Mouse (Mus musculus) E14TG2a.4 (cell line): ENCODE data around the gene Atp6v1e1.

Experiments used
- H3K27me3 ChIP-seq: 2 replicates; pipeline ENCODE4 v1.6.1; 2014; ENCODE audit warnings: low read length, control low read depth; ENCODE audit not compliant: insufficient read depth
- H3K36me3 ChIP-seq: 2 replicates; pipeline ENCODE4 v1.6.1; 2014; ENCODE audit warnings: low read length, control low read depth; ENCODE audit not compliant: insufficient read depth
- H3K4me1 ChIP-seq: replicated peaks from 2 replicates; pipeline ENCODE4 v1.6.1; 2014; ENCODE audit warnings: low read depth, low read length, control low read depth
- H3K4me3 ChIP-seq: replicated peaks from 2 replicates; pipeline ENCODE4 v1.5.1; 2014; ENCODE audit warnings: mild to moderate bottlenecking, low read length
- H3K9me3 ChIP-seq: 2 replicates; pipeline ENCODE4 v1.6.1; 2014; ENCODE audit warnings: low read length, control low read depth
- CTCF ChIP-seq: conservative IDR thresholded peaks from 2 replicates; pipeline ENCODE4 v1.5.1; 2014; ENCODE audit warnings: low read length
- NANOG ChIP-seq: IDR thresholded peaks from 2 replicates; pipeline ENCODE4 v1.6.1; 2014; ENCODE audit warnings: borderline replicate concordance, low read length, mixed read lengths
- POU5F1 ChIP-seq: IDR thresholded peaks from 2 replicates; pipeline ENCODE4 v1.6.1; 2014; ENCODE audit warnings: low read length, borderline replicate concordance

The Atp6v1e1 gene

GRCm38 (mm10) chr6:120771366-120771765 is 51.2 kb downstream of the Atp6v1e1 start:
- Histone ChIP-seq H3K4me1 (peaks cover 5% of the 10 kb centered on the region; the same call in 1 of the 2 replicates), H3K36me3 (peaks cover 89% of the 10 kb centered on the region), H3K4me3 (no peak overlapping the region), H3K9me3 (no peaks in the 10 kb centered on the region), H3K27me3 (no peaks in the 10 kb centered on the region)
- TF ChIP-seq NANOG (no peak), CTCF (no peak), POU5F1 (no peak)

- Histone ChIP-seq H3K9me3 (no peaks in the 10 kb centered on the region), H3K4me3 (no peak overlapping the region), H3K27me3 (no peaks in the 10 kb centered on the region), H3K36me3 (peaks cover 89% of the 10 kb centered on the region), H3K4me1 (peaks cover 5% of the 10 kb centered on the region; the same call in 1 of the 2 replicates)
- no peak for TF ChIP-seq CTCF
- no peak for TF ChIP-seq POU5F1
- TF ChIP-seq NANOG = no peak
These were observed 52.6 kb downstream of the Atp6v1e1 start for GRCm38 (mm10) chr6:120769972-120770371.

GRCm38 (mm10) chr6:120761151-120761550 is 61.4 kb downstream of the Atp6v1e1 start:
- Histone ChIP-seq H3K4me1 (no peaks in the 10 kb centered on the region), H3K27me3 (no peaks in the 10 kb centered on the region), H3K9me3 (no peaks in the 10 kb centered on the region), H3K36me3 (peaks cover 97% of the 10 kb centered on the region), H3K4me3 (no peak overlapping the region)
- TF ChIP-seq NANOG (no peak), CTCF (no peak), POU5F1 (no peak)

GRCm38 (mm10) chr6:120746416-120746815 is 76.2 kb downstream of the Atp6v1e1 start:
- Histone ChIP-seq H3K27me3 (no peaks in the 10 kb centered on the region), H3K9me3 (no peaks in the 10 kb centered on the region), H3K4me1 (peaks cover 28% of the 10 kb centered on the region), H3K36me3 (peaks cover 79% of the 10 kb centered on the region), H3K4me3 (no peak overlapping the region)
- TF ChIP-seq NANOG = no peak
- no peak for TF ChIP-seq POU5F1
- TF ChIP-seq CTCF = no peak
